Mouse (Mus musculus) E14TG2a.4 (cell line): ENCODE data around the gene Slc16a4.

Source experiments
- CTCF ChIP-seq: conservative IDR thresholded peaks from 2 replicates; pipeline ENCODE4 v1.5.1; 2014; ENCODE audit warnings: low read length
- NANOG ChIP-seq: IDR thresholded peaks from 2 replicates; pipeline ENCODE4 v1.6.1; 2014; ENCODE audit warnings: borderline replicate concordance, low read length, mixed read lengths
- POU5F1 ChIP-seq: IDR thresholded peaks from 2 replicates; pipeline ENCODE4 v1.6.1; 2014; ENCODE audit warnings: low read length, borderline replicate concordance

DNA sequence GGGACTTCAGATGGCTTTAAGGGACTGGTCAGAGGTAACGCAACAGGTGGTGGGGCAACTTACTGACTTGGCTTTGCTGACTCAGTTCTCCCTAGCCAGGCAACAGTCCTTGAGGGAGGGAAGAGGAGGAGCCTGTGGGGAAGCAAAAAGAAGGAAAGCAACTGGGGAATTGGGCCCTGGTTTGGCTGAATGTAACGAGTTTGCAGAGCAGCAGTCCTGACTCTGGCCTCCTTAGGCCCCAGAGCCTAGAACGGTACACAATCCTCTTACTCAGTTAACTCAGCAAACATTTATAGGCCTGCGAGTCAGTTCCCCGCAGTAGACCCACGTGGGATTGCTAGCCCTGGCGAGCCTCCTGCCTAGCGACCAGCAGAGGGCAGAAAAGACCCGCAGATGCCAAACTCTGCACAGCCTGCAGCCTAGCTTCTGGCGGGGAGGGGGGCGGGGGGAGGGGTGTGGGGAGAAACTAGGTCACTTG is 66.0 kb downstream of the Slc16a4 start:
- TF ChIP-seq CTCF (peak; percentile 50), POU5F1 (no peak), NANOG (no peak)
